Comparison of ENCODE assay signal across 9 mouse cellular contexts in the genomic region with DNA sequence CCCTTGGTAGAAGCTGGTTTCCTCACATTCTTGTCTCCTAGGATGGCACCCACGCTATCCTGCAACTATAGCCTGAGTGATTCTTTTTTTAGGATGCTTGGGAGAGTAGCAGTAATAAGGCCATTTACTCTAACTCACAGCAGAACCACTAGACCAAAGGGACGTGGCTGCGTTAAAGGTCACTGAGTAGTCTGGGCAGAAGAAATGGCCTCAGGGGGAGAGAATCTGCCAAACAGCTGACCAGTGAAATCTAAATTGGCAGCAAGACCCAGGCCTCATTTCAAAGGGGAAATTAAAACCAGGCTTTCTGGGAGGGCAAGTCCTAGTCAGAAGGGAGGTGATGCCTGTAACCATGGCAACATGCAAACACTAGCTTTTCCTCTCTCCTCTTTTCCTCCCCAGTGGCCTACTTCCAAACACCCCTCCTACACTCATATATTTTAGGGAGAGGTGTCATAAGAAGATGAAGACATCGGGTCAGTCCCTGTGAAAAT.
DNase-seq lines count a peak whose midpoint lies in the region; ATAC-seq lines count a peak whose summit lies in the region.
"Had no signal": no experiment of that assay in that cellular context is flagged by ENCODE, and none has a peak within 500 bp of the region (broad histone marks: within the 10 kb centered on the region; RNA-seq: fewer than 3 reads in every experiment).

No protein-coding gene starts in this region.

- no peak overlapping the region for H3K4me3 ChIP-seq in midbrain, embryonic 16.5 days (ENCODE audit: low read depth, low read length)
- no peak overlapping the region for H3K4me3 ChIP-seq in intestine, embryonic 15.5 days (replicated peaks)
- H3K4me3 ChIP-seq: liver, embryonic 13.5 days had no signal

- peak; percentile 32 for DNase-seq in adrenal gland, adult 2 months
- DNase-seq in adrenal gland, postnatal 4 days (ENCODE audit: low spot score in 2 of 2) = no peak
- peak; percentile 4 for DNase-seq in urinary bladder, postnatal 25 days (ENCODE audit: low spot score)
- no peak for DNase-seq in urinary bladder, adult 2 months (ENCODE audit: low spot score)
- DNase-seq in hindlimb bud, embryonic 11.5 days (ENCODE audit: extremely low spot score, low read depth, low spot score) = peak; percentile 74
- no peak for DNase-seq in kidney, postnatal 36 days
- DNase-seq: liver, embryonic 13.5 days had no signal

- H3K4me2 ChIP-seq in midbrain, embryonic 16.5 days (ENCODE audit: low read length) = no peak overlapping the region
- H3K4me2 ChIP-seq in intestine, embryonic 15.5 days (replicated peaks) = no peak overlapping the region
- H3K4me2 ChIP-seq: liver, embryonic 13.5 days had no signal

- no peaks in the 10 kb centered on the region for H3K36me3 ChIP-seq in midbrain, embryonic 16.5 days (ENCODE audit: control insufficient read depth, insufficient read depth, low read length)
- no peaks in the 10 kb centered on the region for H3K36me3 ChIP-seq in intestine, embryonic 15.5 days
- H3K36me3 ChIP-seq: liver, embryonic 13.5 days had no signal

- WGBS in midbrain, embryonic 16.5 days = 46% methylated on average over 4 of the region's 4 CpGs
- 69% methylated on average over 4 of the region's 4 CpGs for WGBS in intestine, embryonic 15.5 days

- 0 out of 2 replicates have a peak, but pooled peaks cover 3% of the 10 kb centered on the region for H3K4me1 ChIP-seq in midbrain, embryonic 16.5 days (ENCODE audit: control insufficient read depth, insufficient read depth, low read length)
- H3K4me1 ChIP-seq in intestine, embryonic 15.5 days (replicated peaks) = no peaks in the 10 kb centered on the region
- H3K4me1 ChIP-seq: liver, embryonic 13.5 days had no signal

- H3K27me3 ChIP-seq in midbrain, embryonic 16.5 days (ENCODE audit: control insufficient read depth, insufficient read depth, low read depth, low read length) = no peaks in the 10 kb centered on the region
- no peaks in the 10 kb centered on the region for H3K27me3 ChIP-seq in intestine, embryonic 15.5 days (replicated peaks)
- H3K27me3 ChIP-seq: liver, embryonic 13.5 days had no signal

- H3K9ac ChIP-seq in midbrain, embryonic 16.5 days (ENCODE audit: low read depth, low read length) = no peak overlapping the region
- no peak overlapping the region for H3K9ac ChIP-seq in intestine, embryonic 15.5 days
- H3K9ac ChIP-seq: liver, embryonic 13.5 days had no signal

- no peak overlapping the region for H3K27ac ChIP-seq in midbrain, embryonic 16.5 days (ENCODE audit: low read length)
- no peak overlapping the region for H3K27ac ChIP-seq in intestine, embryonic 15.5 days
- H3K27ac ChIP-seq: liver, embryonic 13.5 days had no signal

- peak; percentile 54; the same call in 1 of the 2 replicates for ATAC-seq in midbrain, embryonic 16.5 days
- ATAC-seq in intestine, embryonic 15.5 days = no peak

- H3K9me3 ChIP-seq in midbrain, embryonic 16.5 days (replicated peaks; ENCODE audit: control insufficient read depth, low read length, poor library complexity, severe bottlenecking) = no peaks in the 10 kb centered on the region
- no peaks in the 10 kb centered on the region for H3K9me3 ChIP-seq in intestine, embryonic 15.5 days
- H3K9me3 ChIP-seq: liver, embryonic 13.5 days had no signal

Comparison
In these comparisons a context has a peak if more than half of its experiments do, and no peak if none do; other contexts are left out.
1. DNase-seq: peak in adrenal gland, adult 2 months (single experiment), urinary bladder, postnatal 25 days (single experiment) and hindlimb bud, embryonic 11.5 days (single experiment); none in adrenal gland, postnatal 4 days (0 of 2), urinary bladder, adult 2 months (single experiment) and kidney, postnatal 36 days (0 of 2).